Mouse (Mus musculus): ENCODE measurements at regions not wholly inside any gene's neighbourhood (a gene's known extent, or its start where the extent isn't known, plus 50 kb on each side); places are given as distances from the start of the nearest gene placed in this dataset.

DNA sequence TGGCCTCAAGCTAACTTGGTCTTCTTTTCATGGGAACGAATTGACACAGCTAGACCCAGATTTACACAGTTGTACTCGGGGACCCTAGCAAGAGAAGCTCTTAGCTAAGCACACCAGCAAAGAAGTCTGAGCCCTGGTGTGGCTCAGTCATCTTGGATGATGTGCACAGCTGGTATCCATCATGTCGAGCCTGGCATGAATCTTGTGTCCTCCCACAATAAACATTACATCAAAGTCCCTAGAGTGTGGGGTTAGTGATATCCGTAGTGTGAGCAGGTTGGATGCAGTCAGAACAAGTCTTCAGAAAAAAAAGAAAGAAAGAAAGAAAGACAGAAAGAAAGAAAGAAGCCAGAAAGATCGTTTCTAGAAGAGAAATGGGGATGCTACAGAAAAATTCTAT is 52.1 kb upstream of the Hmcn1 start:
- DNase-seq (ENCODE audit: low read depth): no peak
- TF ChIP-seq POLR2A (IDR thresholded peaks at IDR 0.05; ENCODE audit: borderline replicate concordance, extremely low read depth, insufficient read depth, insufficient read length, poor library complexity, severe bottlenecking) (no peak), CTCF (IDR thresholded peaks at IDR 0.05; ENCODE audit: borderline replicate concordance, extremely low read depth, insufficient read depth, insufficient read length) (no peak)

DNA sequence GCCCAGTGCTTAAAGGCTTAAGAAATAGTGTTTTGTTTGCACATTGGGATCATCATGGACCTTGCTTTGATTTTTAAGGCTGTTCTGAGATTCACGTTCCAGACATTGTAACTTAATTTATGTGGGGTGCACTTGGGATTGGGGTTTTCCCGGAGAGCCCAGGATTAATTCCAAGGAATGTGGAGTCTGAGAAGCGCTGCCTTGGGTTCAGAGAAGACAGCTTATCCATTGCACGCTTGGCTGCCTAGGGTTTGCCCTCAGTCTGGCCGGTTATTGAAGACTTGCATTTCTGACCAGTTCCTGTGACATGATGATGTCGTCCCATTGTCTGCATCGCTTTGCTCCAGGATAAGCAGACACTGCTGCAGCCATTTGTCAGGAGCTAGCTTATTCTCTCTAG is 53.4 kb upstream of the Hmcn1 start:
- no peak for DNase-seq (ENCODE audit: low read depth)
- TF ChIP-seq POLR2A (IDR thresholded peaks at IDR 0.05; ENCODE audit: borderline replicate concordance, extremely low read depth, insufficient read depth, insufficient read length, poor library complexity, severe bottlenecking) (no peak), CTCF (IDR thresholded peaks at IDR 0.05; ENCODE audit: borderline replicate concordance, extremely low read depth, insufficient read depth, insufficient read length) (no peak)

DNA sequence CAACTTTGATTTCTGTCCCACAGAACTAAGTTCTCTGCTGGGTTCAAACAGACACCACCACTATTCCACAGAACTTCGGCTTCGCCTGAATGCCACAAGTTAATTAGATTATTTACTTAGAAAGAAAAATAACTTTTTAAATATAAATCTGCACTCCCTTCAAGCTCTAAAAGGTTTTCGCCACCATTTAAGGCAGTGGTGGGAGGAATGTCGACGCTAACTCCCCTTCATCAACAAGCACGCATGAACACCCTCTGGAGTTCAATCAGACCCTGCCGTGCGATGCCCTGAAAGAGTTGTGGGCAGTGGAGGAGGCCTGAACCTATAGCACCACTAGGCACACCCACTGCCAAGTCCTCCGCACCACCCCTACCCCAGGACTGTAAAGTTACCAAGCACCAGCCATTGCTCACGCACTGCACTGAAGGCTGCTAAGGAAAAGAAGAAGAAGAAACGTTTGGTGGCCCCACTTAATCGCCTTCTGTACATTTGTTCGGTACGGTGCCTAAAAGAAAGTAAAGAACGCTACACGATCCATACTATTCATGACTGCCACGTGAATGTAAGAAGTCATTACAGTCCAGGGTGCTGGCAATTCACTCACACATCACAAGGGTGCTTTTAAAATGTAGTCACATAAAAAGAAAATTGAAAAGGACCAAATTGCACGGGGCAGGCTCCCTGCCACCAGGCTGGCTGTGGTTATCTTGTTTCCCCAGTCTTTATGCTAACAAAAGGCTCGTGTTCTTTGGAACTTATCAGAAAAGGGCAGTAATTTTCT is 56.7 kb upstream of the Hmcn1 start:
- peak; percentile 21 for DNase-seq (ENCODE audit: low read depth)
- TF ChIP-seq CTCF (IDR thresholded peaks at IDR 0.05; ENCODE audit: borderline replicate concordance, extremely low read depth, insufficient read depth, insufficient read length) (no peak), POLR2A (IDR thresholded peaks at IDR 0.05; ENCODE audit: borderline replicate concordance, extremely low read depth, insufficient read depth, insufficient read length, poor library complexity, severe bottlenecking) (no peak)

DNA sequence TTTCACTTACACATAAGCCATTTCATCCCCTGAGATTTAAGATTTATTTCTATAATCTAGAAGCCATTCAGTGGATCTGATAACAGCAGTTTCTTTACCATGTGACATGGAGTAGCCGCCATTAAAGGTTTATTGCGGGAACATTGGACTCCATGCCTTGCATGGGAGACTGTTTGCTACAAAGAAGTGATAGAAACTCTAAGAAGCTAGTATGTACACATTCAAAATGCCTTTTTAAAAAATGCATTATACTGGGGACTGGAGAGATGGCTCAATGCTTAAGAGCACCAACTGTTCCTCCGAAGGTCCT is 57.2 kb upstream of the Hmcn1 start:
- DNase-seq (ENCODE audit: low read depth): no peak
- TF ChIP-seq CTCF (IDR thresholded peaks at IDR 0.05; ENCODE audit: borderline replicate concordance, extremely low read depth, insufficient read depth, insufficient read length): no peak
- TF ChIP-seq POLR2A (IDR thresholded peaks at IDR 0.05; ENCODE audit: borderline replicate concordance, extremely low read depth, insufficient read depth, insufficient read length, poor library complexity, severe bottlenecking): no peak

DNA sequence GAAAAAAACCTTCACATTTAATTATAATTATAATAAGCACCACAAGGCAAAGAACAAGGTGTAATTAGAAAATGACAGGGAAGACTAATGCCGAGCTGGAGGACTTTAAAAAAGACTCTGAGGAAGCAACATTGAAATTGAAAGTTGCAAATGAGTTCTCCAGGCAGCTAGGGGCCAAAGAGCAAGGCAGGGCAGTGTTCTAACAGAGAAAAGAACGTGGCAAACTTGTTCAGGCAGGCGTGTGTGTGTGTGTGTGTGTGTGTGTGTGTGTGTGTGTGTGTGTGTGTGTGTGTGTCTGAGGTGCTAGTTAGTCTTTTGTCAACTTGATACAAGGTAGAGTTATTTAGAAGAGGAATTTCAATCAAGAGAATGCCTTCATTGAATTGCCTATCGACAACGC is 60.0 kb upstream of the Hmcn1 start:
- TF ChIP-seq CTCF (IDR thresholded peaks at IDR 0.05; ENCODE audit: borderline replicate concordance, extremely low read depth, insufficient read depth, insufficient read length): no peak
- TF ChIP-seq POLR2A (IDR thresholded peaks at IDR 0.05; ENCODE audit: borderline replicate concordance, extremely low read depth, insufficient read depth, insufficient read length, poor library complexity, severe bottlenecking): no peak
- DNase-seq (ENCODE audit: low read depth): no peak

- TF ChIP-seq POLR2A (IDR thresholded peaks at IDR 0.05; ENCODE audit: borderline replicate concordance, extremely low read depth, insufficient read depth, insufficient read length, poor library complexity, severe bottlenecking) (no peak), CTCF (IDR thresholded peaks at IDR 0.05; ENCODE audit: borderline replicate concordance, extremely low read depth, insufficient read depth, insufficient read length) (no peak)
- DNase-seq (ENCODE audit: low read depth): no peak
These were observed 62.2 kb upstream of the Hmcn1 start for GRCm38 (mm10) chr1:151055396-151055795.

DNA sequence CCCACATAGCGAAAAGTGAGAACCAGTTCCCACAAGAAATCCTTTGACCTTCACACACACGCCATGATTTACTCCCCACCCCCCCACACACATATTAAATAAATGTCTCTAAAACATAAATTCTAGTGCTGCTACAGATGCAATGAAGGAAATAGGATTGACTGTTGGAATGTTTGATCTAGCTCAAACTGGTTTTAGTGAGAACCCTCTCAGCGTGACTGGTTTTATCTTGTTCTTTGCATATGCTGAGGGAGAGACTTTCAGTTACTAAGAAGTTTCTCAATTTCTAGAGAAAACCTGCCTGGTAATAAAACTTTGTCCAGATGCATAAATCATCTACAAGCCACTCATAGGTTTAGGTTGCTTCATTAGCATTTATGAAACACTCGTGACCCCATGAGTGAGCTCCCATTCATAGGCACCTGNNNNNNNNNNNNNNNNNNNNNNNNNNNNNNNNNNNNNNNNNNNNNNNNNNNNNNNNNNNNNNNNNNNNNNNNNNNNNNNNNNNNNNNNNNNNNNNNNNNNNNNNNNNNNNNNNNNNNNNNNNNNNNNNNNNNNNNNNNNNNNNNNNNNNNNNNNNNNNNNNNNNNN is 66.4 kb upstream of the Hmcn1 start:
- TF ChIP-seq POLR2A (IDR thresholded peaks at IDR 0.05; ENCODE audit: borderline replicate concordance, extremely low read depth, insufficient read depth, insufficient read length, poor library complexity, severe bottlenecking) (no peak), CTCF (IDR thresholded peaks at IDR 0.05; ENCODE audit: borderline replicate concordance, extremely low read depth, insufficient read depth, insufficient read length) (no peak)
- DNase-seq (ENCODE audit: low read depth): no peak

DNA sequence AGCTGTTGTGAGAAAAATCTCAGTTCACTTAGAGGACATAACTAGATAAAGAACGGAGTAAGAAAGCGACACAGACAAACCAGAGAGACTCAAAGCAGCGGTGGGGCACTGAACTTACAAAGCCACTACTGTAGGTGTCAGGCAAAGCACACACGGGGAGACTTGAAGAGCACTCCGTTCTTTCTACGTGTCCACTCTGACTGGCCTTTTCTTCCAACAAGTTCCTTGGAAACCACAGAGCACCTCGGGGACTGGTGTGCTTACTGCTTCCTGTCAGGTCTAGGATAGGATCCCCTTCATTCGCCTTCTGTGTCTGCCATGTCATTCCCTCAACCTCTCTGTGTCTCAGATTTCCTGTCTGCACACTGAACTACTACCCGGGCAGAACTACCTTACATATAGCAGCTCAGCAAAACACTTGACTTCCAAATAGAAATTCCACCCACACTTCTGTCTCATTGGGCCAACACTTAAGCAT is 71.9 kb upstream of the Hmcn1 start:
- no peak for TF ChIP-seq POLR2A (IDR thresholded peaks at IDR 0.05; ENCODE audit: borderline replicate concordance, extremely low read depth, insufficient read depth, insufficient read length, poor library complexity, severe bottlenecking)
- TF ChIP-seq CTCF (IDR thresholded peaks at IDR 0.05; ENCODE audit: borderline replicate concordance, extremely low read depth, insufficient read depth, insufficient read length): no peak
- DNase-seq (ENCODE audit: low read depth): no peak

- no peak for TF ChIP-seq POLR2A (IDR thresholded peaks at IDR 0.05; ENCODE audit: borderline replicate concordance, extremely low read depth, insufficient read depth, insufficient read length, poor library complexity, severe bottlenecking)
- TF ChIP-seq CTCF (IDR thresholded peaks at IDR 0.05; ENCODE audit: borderline replicate concordance, extremely low read depth, insufficient read depth, insufficient read length): peak; percentile 15; the same call in 1 of the 2 replicates
- DNase-seq (ENCODE audit: low read depth): no peak
These were observed 73.3 kb upstream of the Hmcn1 start for GRCm38 (mm10) chr1:151066379-151067128.

- no peak for DNase-seq (ENCODE audit: low read depth)
- TF ChIP-seq POLR2A (IDR thresholded peaks at IDR 0.05; ENCODE audit: borderline replicate concordance, extremely low read depth, insufficient read depth, insufficient read length, poor library complexity, severe bottlenecking): no peak
- TF ChIP-seq CTCF (IDR thresholded peaks at IDR 0.05; ENCODE audit: borderline replicate concordance, extremely low read depth, insufficient read depth, insufficient read length): no peak
These were observed 81.5 kb upstream of the Hmcn1 start for GRCm38 (mm10) chr1:151074508-151075314.

DNA sequence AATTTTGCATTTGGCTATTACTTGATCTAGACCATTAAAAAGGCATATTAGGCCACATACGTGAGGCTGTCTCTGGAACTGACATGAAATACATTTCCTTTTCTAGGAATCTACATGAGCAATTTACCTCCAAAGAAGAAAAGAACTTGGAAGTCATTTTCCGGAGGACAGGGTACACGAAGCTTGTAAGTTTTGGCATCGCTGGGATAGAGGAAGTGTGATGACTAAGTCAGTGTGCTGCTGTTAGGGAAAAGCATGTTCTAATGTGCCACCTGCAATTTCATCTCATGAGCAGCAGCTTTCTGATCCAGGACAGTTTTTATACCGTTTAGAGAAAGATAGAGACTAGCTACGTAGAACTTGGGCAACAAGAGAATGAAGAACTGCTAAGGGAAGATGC is 82.3 kb upstream of the Hmcn1 start:
- DNase-seq (ENCODE audit: low read depth): no peak
- no peak for TF ChIP-seq POLR2A (IDR thresholded peaks at IDR 0.05; ENCODE audit: borderline replicate concordance, extremely low read depth, insufficient read depth, insufficient read length, poor library complexity, severe bottlenecking)
- TF ChIP-seq CTCF (IDR thresholded peaks at IDR 0.05; ENCODE audit: borderline replicate concordance, extremely low read depth, insufficient read depth, insufficient read length): no peak
